Mouse (Mus musculus) CH12.LX (cell line): ENCODE measurements at regions not wholly inside any gene's neighbourhood (a gene's known extent, or its start where the extent isn't known, plus 50 kb on each side); places are given as distances from the start of the nearest gene placed in this dataset.

Source experiments
- CTCF ChIP-seq, 2 experiments: IDR thresholded peaks in 1 of 2; conservative IDR thresholded peaks in 1 of 2; 2 replicates each; pipeline ENCODE4 v1.5.1; 2011 to 2012; ENCODE audit warnings: low read depth in 2 of 2, low read length in 2 of 2, improper control_type of control experiment in 1 of 2, inconsistent platforms in 1 of 2, mild to moderate bottlenecking in 1 of 2, moderate library complexity in 1 of 2
- E2F4 ChIP-seq: IDR thresholded peaks from 2 replicates; pipeline ENCODE4 v1.6.1; 2011; ENCODE audit warnings: low read depth, low read length, improper control_type of control experiment; ENCODE audit not compliant: insufficient replicate concordance
- EP300 ChIP-seq: IDR thresholded peaks from 2 replicates; pipeline ENCODE4 v1.6.1; 2011; ENCODE audit warnings: low read length, improper control_type of control experiment
- ETS1 ChIP-seq: conservative IDR thresholded peaks from 2 replicates; pipeline ENCODE4 v1.6.1; 2012; ENCODE audit warnings: low read depth, mild to moderate bottlenecking, inconsistent platforms, low read length, improper control_type of control experiment, moderate library complexity
- GABPA ChIP-seq: IDR thresholded peaks from 2 replicates; pipeline ENCODE4 v1.6.1; 2012; ENCODE audit warnings: low read depth, low read length, improper control_type of control experiment, inconsistent platforms; ENCODE audit not compliant: insufficient replicate concordance
- HCFC1 ChIP-seq: IDR thresholded peaks from 2 replicates; pipeline ENCODE4 v1.6.1; 2012; ENCODE audit warnings: low read depth, mild to moderate bottlenecking, inconsistent platforms, low read length, improper control_type of control experiment
- MAX ChIP-seq: IDR thresholded peaks from 2 replicates; pipeline ENCODE4 v1.6.1; 2011; ENCODE audit warnings: low read length, improper control_type of control experiment
- POLR2A ChIP-seq: IDR thresholded peaks from 2 replicates; pipeline ENCODE4 v1.6.1; 2011; ENCODE audit warnings: low read depth, mild to moderate bottlenecking, improper control_type of control experiment, low read length
- SIN3A ChIP-seq: IDR thresholded peaks from 2 replicates; pipeline ENCODE4 v1.6.1; 2012; ENCODE audit warnings: low read length, improper control_type of control experiment, inconsistent platforms
- ZKSCAN1 ChIP-seq: IDR thresholded peaks from 2 replicates; pipeline ENCODE4 v1.6.1; 2012; ENCODE audit warnings: low read depth, inconsistent platforms, low read length, improper control_type of control experiment, borderline replicate concordance

DNA sequence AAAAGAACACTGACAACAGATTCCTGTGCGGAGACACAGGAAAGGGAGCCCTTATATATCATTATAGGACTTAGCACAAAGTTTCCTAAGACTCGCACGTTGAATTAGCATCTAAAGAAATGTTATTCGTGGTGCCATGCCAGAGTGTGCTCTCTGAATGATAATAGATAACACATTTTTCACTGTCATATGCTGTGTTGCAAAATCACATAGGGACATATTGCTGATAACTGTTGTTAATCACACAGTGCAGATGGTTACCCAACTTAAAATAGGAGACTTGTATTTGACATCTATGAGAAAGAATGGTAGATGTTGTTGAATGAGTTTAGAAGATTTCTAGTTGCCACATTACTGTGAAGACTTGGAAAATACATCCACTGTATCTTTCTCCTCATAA is 943.1 kb upstream of the Jmjd1c start:
- TF ChIP-seq ETS1, result no peak
- TF ChIP-seq POLR2A, result no peak
- no peak for TF ChIP-seq ZKSCAN1
- no peak for TF ChIP-seq E2F4
- TF ChIP-seq CTCF (conservative IDR thresholded peaks at IDR 0.05 in 1 of 2, IDR thresholded peaks at IDR 0.05 in 1 of 2; ENCODE audit: low read depth in 2 of 2, low read length in 2 of 2), result no peak
- TF ChIP-seq EP300, result no peak
- no peak for TF ChIP-seq SIN3A
- TF ChIP-seq MAX, result no peak
- TF ChIP-seq HCFC1, result no peak
- TF ChIP-seq GABPA, result no peak
